Mouse (Mus musculus): ENCODE data around the gene Tpr. TPM values are rescaled to one million over a fixed set of nuclear protein-coding genes. Genes with fewer than 3 reads are reported as not detected.

The Tpr gene
- polyA plus RNA-seq, 1 experiment = 245 TPM

GRCm38 (mm10) chr1:150496626-150497302 lies 104.1 kb downstream of the Tpr start:
- no peak overlapping the region for H3K4me3 ChIP-seq (ENCODE audit: insufficient read depth, low read length)
- no peak for TF ChIP-seq CTCF (IDR thresholded peaks at IDR 0.05; ENCODE audit: borderline replicate concordance, insufficient read depth, low read length)
- TF ChIP-seq POLR2A (IDR thresholded peaks at IDR 0.05; ENCODE audit: low read depth, low read length) = no peak
- H3K27ac ChIP-seq (ENCODE audit: insufficient read depth, low read length) = no peak overlapping the region
- H3K4me1 ChIP-seq (ENCODE audit: control insufficient read depth, insufficient read depth, low read length) = no peaks in the 10 kb centered on the region; the same call in 1 of the 2 replicates

DNA sequence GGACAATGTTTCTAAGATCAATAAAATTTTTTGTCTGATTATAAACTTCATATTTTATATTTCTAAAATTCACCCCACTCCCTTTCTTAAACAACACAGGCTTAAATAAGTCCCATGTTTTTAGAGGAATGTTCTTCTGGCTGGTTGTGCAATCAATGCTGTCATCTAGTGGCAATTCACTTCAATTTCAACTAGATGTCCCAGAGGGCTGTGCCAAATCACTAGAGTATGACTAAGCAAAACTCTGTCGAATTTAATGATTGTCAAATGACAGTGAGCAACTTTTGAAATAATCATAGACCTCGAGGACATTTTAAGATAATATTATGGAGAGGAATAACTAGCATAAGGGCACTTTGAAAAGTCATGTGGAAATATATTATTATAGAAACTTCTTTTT lies 105.1 kb downstream of the Tpr start:
- TF ChIP-seq CTCF (IDR thresholded peaks at IDR 0.05; ENCODE audit: borderline replicate concordance, insufficient read depth, low read length) = no peak
- no peak for TF ChIP-seq POLR2A (IDR thresholded peaks at IDR 0.05; ENCODE audit: low read depth, low read length)
- no peak overlapping the region for H3K4me3 ChIP-seq (ENCODE audit: insufficient read depth, low read length)
- H3K27ac ChIP-seq (ENCODE audit: insufficient read depth, low read length) = no peak overlapping the region
- no peaks in the 10 kb centered on the region; the same call in 1 of the 2 replicates for H3K4me1 ChIP-seq (ENCODE audit: control insufficient read depth, insufficient read depth, low read length)

- Histone ChIP-seq H3K4me3 (ENCODE audit: insufficient read depth, low read length) (no peak overlapping the region), H3K27ac (ENCODE audit: insufficient read depth, low read length) (no peak overlapping the region), H3K4me1 (ENCODE audit: control insufficient read depth, insufficient read depth, low read length) (no peaks in the 10 kb centered on the region; the same call in 1 of the 2 replicates)
- no peak for TF ChIP-seq CTCF (IDR thresholded peaks at IDR 0.05; ENCODE audit: borderline replicate concordance, insufficient read depth, low read length)
- TF ChIP-seq POLR2A (IDR thresholded peaks at IDR 0.05; ENCODE audit: low read depth, low read length) = no peak
Observed at GRCm38 (mm10) chr1:150498177-150498576, 105.5 kb downstream of the Tpr start.

Other genes with a start within 250 kb of the Tpr start
- gene Pdc, start 73.4 kb upstream of the Tpr start, polyA plus RNA-seq (2011; ENCODE audit: insufficient read length, low read depth, missing spikeins) = not detected in 2 replicates
- gene Odr4, start 242 bp downstream of the Tpr start, polyA plus RNA-seq (2011; ENCODE audit: insufficient read length, low read depth, missing spikeins) = 55.1 and 56.6 TPM in 2 replicates
- 3.8 and 4.6 TPM in 2 replicates for gene Prg4, start 73.3 kb downstream of the Tpr start, polyA plus RNA-seq (2011; ENCODE audit: insufficient read length, low read depth, missing spikeins)

All from embryonic fibroblast, embryonic 13.5 days (primary cell).